Mouse (Mus musculus) limb, embryonic 15.5 days (tissue): ENCODE results near the gene Gpx8. TPM values are rescaled to one million over a fixed set of nuclear protein-coding genes. Genes with fewer than 3 reads are reported as not detected.

Source experiments
- microRNA counts: library from miRNA; unstranded; fragments of <30 nt; microRNA quantifications from one replicate; lab custom pipeline; 2016
- microRNA-seq: library from miRNA; unstranded; fragments of <30 nt; microRNA quantifications from one replicate; pipeline ENCODE4, GENCODE M21; 2016
- polyA plus RNA-seq: library from polyadenylated mRNA; unstranded; fragments of >200 nt; fragmentation: Nextera tagmentation; extraction: Ambion mirVana; gene quantifications from 2 replicates; pipeline ENCODE4 v1.2.1, GENCODE M21; 2015

The Gpx8 gene
- polyA plus RNA-seq, 1 experiment from 2014 or later, result 220 TPM

MicroRNAs within 50 kb of the gene (microRNA counts, 519-probe panel; counts per million panel counts)
- 1,633 counts per million, percentile 21 among the panel's probes with 10 or more counts for microRNA mmu-miR-449a (lab: Ali Mortazavi, UCI)
- not detected for microRNA mmu-miR-449b (lab: Ali Mortazavi, UCI)
- not detected for microRNA mmu-miR-449c (lab: Ali Mortazavi, UCI)

Small RNA genes within 50 kb of the gene (microRNA-seq; reads per million reads assigned to microRNA genes)
- 58.1 reads per million, percentile 43 among the genes with 10 or more reads in this experiment for gene Mir449a
- gene Mir449b, result not detected
- gene Mir449c, result not detected

Other genes with a start within 250 kb of the Gpx8 start
- gene Plpp1, start 245.6 kb downstream of the Gpx8 start, polyA plus RNA-seq, result 90.5 and 109 TPM in 2 replicates
- gene Mtrex, start 119.0 kb downstream of the Gpx8 start, polyA plus RNA-seq, result 53.8 and 57.4 TPM in 2 replicates
- gene Dhx29, start 119.0 kb downstream of the Gpx8 start, polyA plus RNA-seq, result 24.9 and 25.0 TPM in 2 replicates
- 0.32 and 0.37 TPM in 2 replicates for gene Ccno, start 58.6 kb downstream of the Gpx8 start, polyA plus RNA-seq
- gene Mcidas, start 52.6 kb downstream of the Gpx8 start, polyA plus RNA-seq, result not detected in 2 replicates
- gene Cdc20b, start 11.3 kb downstream of the Gpx8 start, polyA plus RNA-seq, result not detected in 2 replicates
- not detected in 2 replicates for gene Gzma, start 54.6 kb upstream of the Gpx8 start, polyA plus RNA-seq
- gene Esm1, start 163.2 kb upstream of the Gpx8 start, polyA plus RNA-seq, result 3.2 and 3.3 TPM in 2 replicates
- not detected in 2 replicates for gene Gzmk, start 179.5 kb upstream of the Gpx8 start, polyA plus RNA-seq
- 7.4 and 7.7 TPM in 2 replicates for gene BC067074, start 246.7 kb upstream of the Gpx8 start, polyA plus RNA-seq